27 mouse cellular contexts compared by ENCODE assay signal in genomic region chr13:41867533-41867932, GRCm38 (mm10). TPM values are rescaled to one million over a fixed set of nuclear protein-coding genes. Genes with fewer than 3 reads are reported as not detected.
"Had no signal": no experiment of that assay in that cellular context is flagged by ENCODE, and none has a peak within 500 bp of the region (broad histone marks: within the 10 kb centered on the region; RNA-seq: fewer than 3 reads in every experiment).

No protein-coding gene starts in this region.

- DNase-seq: gastrocnemius, adult 2 months; gastrocnemius, postnatal 10 days; gastrocnemius, postnatal 25 days; heart, adult 2 months; heart, postnatal 10 days; heart, postnatal 4 days; kidney, adult 18-20 months; kidney, adult 8-10 months; kidney, postnatal 10 days; kidney, postnatal 25 days; kidney, postnatal 4 days had no signal

- ATAC-seq: forebrain, embryonic 16.5 days; hindbrain, embryonic 16.5 days; inflammation-experienced regulatory T-cells, adult 6 months; intestine, embryonic 15.5 days; intestine, postnatal 0 days had no signal

- H3K36me3 ChIP-seq: heart, embryonic 10.5 days; heart, embryonic 12.5 days; hindbrain, embryonic 10.5 days; hindbrain, embryonic 12.5 days; intestine, embryonic 15.5 days; limb, embryonic 10.5 days; limb, embryonic 12.5 days had no signal

- H3K9ac ChIP-seq: heart, embryonic 12.5 days; hindbrain, embryonic 12.5 days; hindbrain, embryonic 14.5 days; intestine, embryonic 15.5 days; limb, embryonic 12.5 days had no signal

- H3K27ac ChIP-seq: gastrocnemius, adult 2 months; heart, adult 2 months; heart, embryonic 10.5 days; hindbrain, embryonic 10.5 days; hindbrain, embryonic 12.5 days; hindbrain, embryonic 14.5 days; intestine, embryonic 15.5 days; layer of hippocampus, adult 2 months; left cerebral cortex, adult 2 months; limb, embryonic 10.5 days; limb, embryonic 12.5 days had no signal

- H3K4me1 ChIP-seq: hindbrain, embryonic 10.5 days; hindbrain, embryonic 12.5 days; intestine, embryonic 15.5 days had no signal

- H3K4me3 ChIP-seq: gastrocnemius, adult 2 months; heart, adult 2 months; heart, embryonic 10.5 days; heart, embryonic 12.5 days; hindbrain, embryonic 10.5 days; hindbrain, embryonic 12.5 days; intestine, embryonic 15.5 days; layer of hippocampus, adult 2 months; left cerebral cortex, adult 2 months; limb, embryonic 10.5 days; limb, embryonic 12.5 days had no signal

- H3K27me3 ChIP-seq: heart, embryonic 12.5 days; hindbrain, embryonic 12.5 days; intestine, embryonic 15.5 days; limb, embryonic 12.5 days had no signal

- H3K4me2 ChIP-seq: heart, embryonic 12.5 days; hindbrain, embryonic 12.5 days; hindbrain, embryonic 14.5 days; intestine, embryonic 15.5 days; limb, embryonic 12.5 days had no signal

- H3K9me3 ChIP-seq: heart, embryonic 10.5 days; heart, embryonic 12.5 days; hindbrain, embryonic 10.5 days; hindbrain, embryonic 12.5 days; intestine, embryonic 15.5 days; limb, embryonic 10.5 days; limb, embryonic 12.5 days had no signal

RNA-seq across cellular contexts. Expression of gene Adtrp, which starts 20.0 kb away (rescaled TPM):
- polyA plus RNA-seq: forebrain, embryonic 16.5 days; heart, embryonic 12.5 days; heart, embryonic 14.5 days; heart, embryonic 16.5 days; hindbrain, embryonic 10.5 days; inflammation-experienced regulatory T-cells, adult 6 months; limb, embryonic 10.5 days had no signal
